Mouse (Mus musculus): ENCODE measurements around the gene Msh6.
A peak's percentile ranks its signal among the peaks of the same experiment; 100 is the strongest.
"Not testable (repeated sequence)": the region's sequence is repeated elsewhere in the genome, so short reads cannot be mapped to it uniquely, and the experiment has no call there.

Msh6 gene

DNA sequence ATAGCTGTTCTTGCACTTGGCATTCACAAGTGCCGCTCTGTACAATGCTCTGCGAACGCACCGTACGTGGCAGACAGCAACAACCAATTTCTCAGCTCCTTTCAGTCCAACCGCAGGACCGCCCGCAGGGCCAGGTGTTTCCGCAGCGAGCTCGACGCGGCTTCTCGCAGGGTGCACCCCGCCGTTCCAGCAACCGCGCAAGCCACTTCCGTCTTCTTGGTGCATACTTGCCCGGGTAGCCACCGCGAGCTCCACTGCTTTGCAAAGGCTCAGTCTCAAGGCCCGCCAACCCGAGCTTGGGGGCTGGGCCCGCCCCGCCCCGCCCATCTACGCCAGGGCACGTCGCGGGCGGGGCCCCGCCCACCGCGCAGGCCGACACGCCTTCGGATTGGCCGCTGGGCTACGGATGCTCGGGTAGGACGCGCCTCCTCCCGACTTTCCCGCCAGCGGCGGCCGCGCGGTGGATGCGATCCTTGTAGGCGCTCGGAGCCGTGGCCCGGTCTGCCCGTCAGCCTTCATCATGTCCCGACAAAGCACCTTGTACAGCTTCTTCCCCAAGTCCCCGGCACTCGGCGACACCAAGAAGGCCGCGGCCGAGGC is at the start of gene Msh6:
TSS of gene Msh6 (plus strand) at position 434 of the 600 bp plus-strand sequence.
- peak; percentile 86 for DNase-seq (ENCODE audit: low spot score)

DNA sequence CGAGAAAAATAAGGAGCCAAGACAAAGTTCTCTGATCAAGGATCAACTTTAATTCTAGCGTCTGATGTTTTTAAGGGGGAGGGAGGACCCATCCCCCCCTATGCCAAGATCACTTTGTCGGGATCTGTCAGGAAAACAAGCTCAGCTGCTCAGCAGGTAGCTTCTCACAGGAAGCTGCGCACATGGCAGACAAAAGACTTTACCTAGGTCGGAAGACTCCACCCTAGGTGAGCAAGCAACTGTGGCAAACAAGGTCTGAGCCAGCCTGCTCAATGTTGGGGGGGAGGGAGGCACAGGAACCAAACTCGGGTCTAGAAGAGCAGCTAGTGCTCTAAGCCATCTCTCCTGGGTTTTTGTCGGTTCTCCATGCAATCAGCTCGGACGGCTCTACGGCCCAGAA is 40.5 kb upstream of the Msh6 start:
- no peak for DNase-seq (ENCODE audit: low spot score)

DNA sequence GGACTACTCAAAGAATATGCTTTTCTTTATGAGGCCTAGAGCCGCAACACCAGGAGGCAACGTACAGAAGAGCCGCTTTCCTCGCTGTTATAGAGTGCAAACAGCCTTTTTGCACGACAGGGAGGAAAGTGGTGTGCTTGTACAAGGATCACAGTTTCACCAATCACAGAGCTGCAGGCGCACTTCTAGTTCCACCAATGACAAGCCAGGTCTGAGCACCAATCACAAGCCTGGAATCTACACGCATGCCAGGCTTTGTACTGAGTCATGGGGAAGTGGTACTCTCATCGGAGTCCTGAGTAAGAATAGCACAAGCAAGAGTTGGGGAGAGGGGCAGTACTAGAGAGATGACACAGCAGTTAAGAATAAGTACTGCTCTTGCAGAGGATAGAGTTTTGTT is 40.1 kb upstream of the Msh6 start:
- DNase-seq (ENCODE audit: low spot score): no peak

DNA sequence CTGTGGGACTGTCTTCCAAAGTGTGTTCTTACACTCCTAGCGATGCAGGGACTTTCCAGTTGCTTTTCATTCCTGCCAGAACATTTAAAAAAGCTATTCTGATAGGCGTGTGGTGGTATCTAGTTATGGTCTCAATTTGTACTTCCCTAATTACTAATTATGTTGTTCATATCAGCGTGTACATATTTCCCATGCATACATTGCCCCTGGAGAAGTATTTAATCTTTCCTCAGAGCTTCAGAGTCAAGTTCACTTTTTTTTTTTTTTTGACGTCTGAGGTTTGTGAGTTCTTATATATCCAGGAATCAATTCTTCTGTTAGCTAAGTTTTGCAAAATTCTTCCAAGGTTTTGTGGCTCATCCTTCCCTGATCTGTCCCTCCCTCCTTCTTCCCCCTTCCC is 38.7 kb upstream of the Msh6 start:
- DNase-seq (ENCODE audit: low spot score): no peak

DNA sequence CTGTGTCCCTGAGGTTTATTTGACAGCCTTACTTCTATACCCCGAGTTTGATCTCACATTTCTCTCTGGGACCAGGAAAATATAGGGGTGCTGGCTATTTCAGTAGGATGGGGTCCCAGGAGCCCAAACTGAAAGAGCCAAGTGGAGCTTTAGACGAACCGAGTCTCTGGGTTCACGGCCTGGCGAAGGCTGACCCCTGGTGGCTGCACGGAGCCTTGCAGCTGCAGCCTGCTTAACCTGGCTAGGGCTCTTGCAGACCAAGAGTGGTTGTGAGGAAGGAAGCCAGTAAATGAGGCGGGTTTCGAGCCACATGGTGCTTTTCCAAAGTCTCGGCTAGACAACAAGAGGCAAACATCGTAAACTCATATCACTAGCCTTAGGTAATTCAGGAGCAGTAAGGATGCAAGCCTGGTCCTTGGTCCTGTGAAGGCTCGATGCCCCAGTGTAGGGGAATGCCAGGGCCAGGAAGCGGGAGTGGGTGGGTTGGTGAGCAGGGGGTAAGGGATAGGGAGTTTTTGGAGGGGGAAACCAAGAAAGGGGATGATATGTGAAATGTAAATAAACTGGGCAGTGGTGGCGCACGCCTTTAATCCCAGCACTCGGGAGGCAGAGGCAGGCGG is 25.8 kb upstream of the Msh6 start:
- peak; percentile 77 for DNase-seq (ENCODE audit: low spot score)

DNA sequence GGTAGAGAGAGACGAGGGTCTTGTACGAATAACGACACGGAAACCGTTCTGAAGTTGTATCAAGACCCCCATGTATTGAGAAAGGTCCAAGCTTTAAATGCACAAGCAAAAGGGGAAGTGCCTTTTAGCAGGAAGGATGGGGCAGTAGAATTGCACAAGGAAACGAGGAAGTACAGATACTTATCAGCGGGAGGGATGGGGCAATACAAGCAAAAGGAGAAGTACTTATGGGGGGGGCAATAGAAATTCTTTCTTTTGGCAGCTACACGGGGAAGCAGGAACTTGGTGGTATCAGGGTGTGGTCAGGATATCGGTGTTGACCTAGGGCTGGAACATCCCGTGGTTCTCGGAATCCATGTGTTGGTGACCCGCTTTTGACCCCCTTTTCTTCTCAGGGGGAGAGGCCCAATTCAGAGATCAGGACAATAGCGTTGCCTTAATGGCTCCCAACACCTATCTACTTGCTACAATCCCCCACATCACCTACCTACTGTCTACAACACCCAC is 20.2 kb upstream of the Msh6 start:
- not testable (repeated sequence) for DNase-seq (ENCODE audit: low spot score)

DNA sequence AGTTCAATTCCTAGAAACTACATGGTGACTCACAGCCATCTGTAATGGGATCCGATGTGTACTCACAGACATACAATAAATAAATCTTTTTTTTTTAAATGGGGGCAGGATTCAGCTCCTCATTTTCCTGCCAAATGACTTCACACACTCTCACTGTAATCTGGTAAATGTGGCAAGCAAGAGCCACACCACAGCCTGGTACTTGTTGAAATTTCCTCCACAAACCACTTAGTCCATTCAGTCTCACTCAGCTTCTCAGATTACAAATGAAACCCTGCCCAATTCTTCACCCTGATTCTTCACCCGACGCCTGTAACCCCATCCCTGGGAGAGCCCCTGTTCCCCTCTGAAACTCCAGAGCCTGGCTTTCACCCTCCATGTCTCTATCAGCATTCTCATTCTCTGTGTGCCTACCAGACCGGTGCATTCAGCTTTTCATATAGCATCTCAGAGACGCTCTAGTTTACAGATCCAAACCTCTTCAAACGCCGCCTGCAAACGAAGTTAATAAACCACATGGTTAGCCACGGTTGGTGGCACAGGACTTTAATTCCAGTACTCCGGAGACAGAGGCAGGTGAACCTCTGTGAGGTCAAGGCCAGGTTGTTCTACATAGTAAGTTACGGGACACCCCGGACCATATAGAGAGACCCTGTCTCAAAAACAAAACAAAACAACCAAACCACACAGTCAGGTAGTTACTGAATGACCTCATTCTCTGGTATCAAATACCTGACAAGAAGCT is 17.6 kb upstream of the Msh6 start:
- no peak for DNase-seq (ENCODE audit: low spot score)

DNA sequence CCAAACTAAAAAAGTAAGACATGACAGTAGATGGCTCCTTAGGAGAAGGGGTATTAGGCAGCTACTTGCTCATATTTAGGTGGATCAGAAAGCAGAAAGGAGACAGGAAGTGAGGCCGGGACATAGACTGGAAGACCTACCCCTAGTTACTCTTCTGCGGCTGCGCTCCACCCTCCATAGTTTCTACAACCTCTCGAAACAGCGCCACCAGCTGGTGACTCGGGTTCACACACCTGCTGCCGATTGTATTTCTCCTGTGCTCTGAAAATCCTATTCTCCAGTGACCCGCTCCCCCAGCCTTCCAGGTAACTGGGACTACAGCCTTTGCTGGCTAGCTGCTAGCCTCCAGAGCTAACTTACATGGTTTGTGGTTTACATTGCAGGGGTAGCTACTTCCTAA is 16.6 kb upstream of the Msh6 start:
- DNase-seq (ENCODE audit: low spot score): no peak

DNA sequence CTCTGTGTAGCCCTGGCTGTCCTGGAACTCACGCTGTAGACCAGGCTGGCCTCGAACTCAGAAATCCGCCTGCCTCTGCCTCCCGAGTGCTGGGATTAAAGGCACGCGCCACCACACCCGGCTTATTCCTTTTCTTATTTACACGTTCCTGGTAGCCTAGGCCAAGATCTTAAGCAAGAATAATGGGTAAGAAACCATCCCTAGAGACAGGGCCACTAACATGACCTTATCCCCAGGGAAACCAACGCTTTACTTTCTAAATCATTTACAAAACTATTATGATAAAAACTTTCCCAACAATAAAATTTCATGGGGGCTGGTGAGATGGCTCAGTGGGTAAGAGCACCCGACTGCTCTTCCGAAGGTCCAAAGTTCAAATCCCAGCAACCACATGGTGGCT is 15.5 kb upstream of the Msh6 start:
- DNase-seq (ENCODE audit: low spot score): not testable (repeated sequence)

DNA sequence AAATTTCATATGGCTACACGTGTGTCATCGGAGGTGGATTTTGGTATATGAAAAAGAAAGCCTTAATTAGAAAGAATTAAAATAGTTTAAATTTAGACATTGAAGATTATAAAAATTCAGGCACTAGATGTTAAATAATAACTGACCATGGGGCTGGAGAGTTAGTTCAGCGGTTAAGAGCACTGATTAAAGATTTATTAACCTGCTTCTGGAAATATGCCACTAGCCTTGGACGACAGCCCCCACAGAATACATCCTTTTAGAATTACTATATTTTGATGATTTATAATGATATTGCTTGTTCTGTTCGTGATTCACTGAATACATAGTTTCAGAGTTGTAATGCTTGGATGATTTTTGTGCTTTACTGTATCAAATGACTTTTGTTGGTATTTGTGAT is 14.9 kb upstream of the Msh6 start:
- DNase-seq (ENCODE audit: low spot score): not testable (repeated sequence)

DNA sequence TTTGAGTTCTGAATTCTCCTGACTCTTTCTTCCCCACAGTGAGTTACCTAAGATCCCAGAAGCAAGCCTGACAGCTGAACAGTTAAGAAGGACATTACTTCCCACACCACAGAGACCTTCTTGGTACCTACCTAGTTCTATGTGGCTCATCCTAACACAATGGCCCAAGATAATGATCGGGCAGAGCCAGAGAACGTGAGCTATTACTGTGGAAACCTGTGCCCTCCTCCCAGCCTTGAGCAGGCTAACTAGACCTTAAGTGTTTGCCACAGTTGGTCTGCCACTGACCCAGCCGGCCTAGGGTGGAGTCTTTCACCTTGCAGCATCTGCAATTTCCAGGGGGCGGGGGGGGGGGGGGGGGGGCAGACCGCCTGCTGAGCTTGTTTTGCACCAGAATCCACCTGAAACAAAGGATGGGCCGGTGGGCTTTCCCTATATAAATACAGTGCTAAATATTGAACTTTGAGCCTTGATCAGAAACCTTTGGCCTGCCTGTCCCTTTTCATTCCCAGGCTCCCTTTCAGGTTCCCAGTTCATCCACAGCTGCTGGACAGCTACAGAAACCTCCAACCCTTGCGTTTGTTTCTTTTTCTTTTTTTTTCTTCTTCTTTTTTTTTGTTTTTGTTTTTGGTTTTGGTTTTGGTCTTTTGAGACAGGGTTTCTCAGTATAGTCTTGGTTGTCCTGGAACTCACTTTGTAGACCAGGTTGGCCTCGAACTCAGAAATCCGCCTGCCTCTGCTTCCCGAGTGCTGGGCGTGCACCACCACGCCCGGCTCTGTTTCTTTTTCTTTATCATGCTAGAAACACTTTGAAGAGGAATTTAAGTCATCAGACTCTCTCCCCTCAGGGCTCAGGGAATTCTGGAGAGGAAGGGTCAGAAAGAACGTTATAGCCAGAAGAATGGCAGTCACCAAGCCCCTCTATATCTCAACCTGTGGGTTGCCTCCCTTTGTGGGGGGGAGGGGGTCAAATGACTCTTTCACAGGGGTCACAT is 11.5 kb upstream of the Msh6 start:
- DNase-seq (ENCODE audit: low spot score): no peak

DNA sequence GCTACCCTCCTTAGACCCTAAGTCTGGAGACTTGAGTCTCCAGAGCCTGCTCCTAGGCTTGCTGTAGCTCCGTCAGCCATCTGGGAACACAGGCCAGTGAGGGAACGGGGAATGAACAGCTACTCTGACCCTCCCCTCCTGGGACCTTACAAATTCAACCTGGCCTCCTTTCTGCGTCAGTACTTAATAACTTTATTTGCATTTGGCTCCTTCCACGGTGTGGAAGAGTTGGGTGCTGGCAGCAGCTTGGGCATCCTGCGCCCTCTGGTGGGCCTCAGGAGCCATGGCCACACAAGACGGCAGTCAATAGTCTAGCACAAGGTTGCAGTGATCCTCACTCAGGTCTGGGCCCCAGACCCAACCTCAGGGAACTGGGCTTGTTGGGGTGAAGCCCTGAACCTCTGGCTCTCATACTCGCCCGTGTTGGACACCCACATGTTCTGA is 6.4 kb upstream of the Msh6 start:
- DNase-seq (ENCODE audit: low spot score): not testable (repeated sequence)

DNA sequence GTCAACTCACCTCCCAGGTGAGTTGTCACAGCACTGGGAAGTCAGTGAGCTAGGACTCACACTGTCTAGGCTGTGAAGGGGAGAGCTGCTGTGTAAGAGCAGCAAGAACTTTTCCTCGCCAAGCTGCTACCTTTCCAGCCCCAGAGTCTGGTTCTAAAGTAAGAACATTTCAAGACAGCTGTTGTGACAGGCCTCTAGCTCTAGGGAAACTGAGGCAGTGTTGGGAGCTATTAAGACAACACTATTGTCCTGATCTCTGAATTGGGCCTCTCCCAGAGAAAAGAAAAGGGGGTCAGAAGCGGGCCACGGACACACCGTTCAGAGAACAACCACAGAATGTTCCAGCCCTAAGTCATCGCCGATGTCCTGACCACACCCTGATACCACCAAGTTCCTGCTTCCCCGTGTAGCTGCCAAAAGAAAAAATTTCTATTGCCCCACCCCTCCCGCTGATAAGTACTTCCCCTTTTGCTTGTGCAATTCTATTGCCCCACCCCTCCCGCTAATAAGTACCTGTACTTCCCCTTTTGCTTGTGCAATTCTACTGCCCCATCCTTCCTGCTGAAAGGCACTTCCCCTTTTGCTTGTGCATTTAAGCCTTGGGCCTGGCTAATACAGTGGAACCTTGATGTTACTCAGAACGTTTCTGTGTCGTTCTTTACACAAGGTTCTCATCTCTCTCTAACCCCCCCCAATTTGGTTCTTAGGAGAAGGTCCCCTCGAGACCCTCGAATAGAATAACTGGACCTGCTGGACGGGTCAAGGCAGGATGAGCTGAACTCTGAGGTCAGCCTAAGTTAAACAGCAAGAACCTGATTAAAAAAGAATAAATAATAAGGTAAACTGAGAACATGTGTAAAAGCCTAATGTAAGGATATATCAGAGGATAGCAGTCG is 2.9 kb upstream of the Msh6 start:
- DNase-seq (ENCODE audit: low spot score): not testable (repeated sequence)

DNA sequence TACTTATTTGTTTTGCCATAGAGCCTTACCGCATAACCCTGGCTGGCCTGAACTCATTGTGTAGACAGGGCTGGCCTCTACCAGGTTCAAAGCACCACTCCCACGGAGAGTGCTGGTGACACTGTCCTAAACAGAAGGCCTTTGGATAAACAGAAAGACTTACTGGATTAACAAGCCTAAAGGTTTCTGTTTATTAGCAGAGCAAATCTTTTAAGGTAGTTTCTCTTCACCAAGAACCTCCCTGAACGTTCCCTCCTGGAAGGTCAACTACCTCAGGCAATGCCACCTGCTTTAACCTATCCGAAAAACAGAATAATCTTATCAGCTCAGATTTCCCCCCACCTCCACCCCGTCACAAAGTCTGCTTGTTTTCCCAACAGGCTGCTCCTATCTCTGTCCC is 2.0 kb upstream of the Msh6 start:
- DNase-seq (ENCODE audit: low spot score): no peak

DNA sequence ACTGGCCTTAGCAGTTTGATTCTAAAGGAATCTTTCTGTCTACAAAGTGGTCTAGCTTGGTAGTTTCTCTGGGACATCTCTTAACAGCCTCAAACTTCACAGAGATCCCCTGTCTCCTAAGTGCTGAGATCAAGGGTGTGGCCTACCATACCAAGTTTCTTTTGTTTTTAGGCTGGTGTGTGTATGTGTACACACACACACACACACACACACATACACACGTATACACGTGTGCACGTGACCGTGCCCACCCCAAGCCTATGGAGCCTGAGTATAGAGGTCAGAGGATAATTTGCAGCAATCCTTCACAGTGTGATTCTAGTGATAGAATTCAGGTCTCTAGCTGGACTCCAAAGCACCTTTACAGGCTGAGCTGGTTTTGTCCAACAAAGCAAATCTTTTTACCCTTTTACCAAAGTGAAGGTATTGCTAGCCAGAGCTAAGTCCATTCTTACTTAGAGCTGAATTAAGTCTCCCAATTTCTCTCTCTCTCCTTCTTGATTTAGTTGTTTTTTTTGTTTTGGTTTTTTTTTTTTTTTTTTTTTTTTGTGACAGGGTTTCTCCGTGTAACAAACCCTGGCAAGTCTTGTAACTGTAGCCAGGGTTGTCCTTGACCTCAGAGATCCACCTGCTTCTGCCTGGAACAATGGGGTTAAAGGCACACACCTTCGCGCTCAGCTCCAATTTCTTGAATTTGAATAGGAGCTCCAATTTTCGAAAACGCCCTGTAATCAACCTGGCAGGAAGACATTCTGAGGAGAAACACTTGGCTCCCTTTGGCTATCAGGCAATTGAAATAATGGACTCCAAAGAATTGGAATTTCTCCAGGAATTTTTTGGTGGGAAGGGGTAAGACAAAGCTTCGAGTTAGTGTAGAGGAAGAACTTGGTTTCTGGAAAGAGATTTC is 1.3 kb upstream of the Msh6 start:
- no peak for DNase-seq (ENCODE audit: low spot score)

DNA sequence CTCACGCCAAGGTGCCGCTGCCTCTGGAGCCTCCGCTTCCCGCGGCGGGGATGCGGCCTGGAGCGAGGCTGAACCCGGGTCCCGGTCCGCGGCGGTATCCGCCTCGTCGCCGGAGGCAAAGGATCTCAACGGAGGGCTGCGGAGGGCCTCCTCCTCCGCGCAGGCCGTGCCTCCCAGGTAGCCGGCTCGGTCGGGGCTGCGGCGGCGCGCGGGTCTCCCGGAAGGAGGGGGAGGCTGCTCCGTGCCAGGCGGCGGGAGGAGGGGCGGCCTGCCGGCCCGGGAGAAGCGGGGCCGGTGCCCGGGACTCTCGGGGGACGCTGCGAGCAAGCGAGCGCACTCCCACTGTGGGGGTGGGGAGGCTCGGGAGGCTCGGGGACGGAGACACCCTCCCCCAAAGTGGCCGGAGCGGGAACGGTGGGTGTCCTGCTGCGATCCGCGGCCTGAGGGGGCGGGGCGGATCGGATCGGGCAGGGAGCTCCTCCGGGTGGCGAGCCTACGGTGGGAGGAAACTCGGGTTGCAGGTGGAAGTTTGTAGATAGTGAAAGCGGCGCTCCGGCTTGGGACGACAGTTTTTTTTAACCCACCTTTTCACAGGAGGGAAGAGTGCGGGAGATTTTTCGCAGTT is 479 bp downstream of the Msh6 start:
- DNase-seq (ENCODE audit: low spot score): peak; percentile 71

DNA sequence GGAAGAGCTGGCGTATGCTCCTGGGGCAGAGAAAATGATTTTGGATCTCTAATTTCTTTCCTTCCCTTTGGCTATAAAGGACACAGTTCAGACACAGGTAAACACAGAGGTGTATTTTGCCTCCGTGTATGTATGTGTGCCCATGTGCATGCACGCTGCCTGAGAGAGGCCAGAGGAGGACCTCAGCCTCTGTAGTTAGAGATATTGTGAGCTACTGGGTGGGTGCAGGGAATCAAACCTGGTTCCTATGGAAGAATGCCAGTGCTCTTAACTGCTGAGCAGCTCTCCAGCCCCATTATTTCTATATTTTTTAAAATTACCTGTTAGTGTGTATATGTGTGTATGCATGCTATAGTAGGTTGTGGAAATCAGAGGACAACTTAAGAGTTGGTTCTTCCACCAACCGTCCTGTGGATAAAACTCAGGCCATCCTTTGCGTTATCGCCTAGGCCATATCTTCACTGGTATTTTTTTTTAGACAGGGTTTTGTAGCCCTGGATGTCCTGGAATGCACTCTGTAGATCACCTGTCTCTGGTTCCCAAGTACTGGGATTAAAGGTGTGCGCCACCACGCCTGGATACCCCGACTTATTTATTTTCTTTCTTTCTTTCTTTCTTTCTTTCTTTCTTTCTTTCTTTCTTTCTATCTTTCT is 1.4 kb downstream of the Msh6 start:
- DNase-seq (ENCODE audit: low spot score): no peak

DNA sequence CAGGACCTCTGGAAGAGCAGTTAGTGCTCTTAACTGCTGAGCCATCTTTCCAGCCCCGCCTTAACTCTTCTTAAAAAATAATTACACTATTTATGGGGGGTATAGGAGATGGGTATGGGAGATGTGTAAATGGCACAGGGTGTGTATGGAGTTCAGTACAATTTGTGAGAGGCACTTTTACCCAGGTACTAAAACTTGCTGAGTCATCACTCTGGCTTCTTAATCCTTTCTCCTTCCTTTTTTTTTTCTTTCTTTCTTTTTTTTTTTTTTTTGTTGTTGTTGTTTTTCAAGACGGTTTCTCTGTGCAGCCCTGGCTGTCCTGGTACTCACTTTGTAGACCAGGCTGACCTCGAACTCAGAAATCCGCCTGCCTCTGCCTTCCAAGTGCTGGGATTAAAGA is 2.1 kb downstream of the Msh6 start:
- DNase-seq (ENCODE audit: low spot score): not testable (repeated sequence)

DNA sequence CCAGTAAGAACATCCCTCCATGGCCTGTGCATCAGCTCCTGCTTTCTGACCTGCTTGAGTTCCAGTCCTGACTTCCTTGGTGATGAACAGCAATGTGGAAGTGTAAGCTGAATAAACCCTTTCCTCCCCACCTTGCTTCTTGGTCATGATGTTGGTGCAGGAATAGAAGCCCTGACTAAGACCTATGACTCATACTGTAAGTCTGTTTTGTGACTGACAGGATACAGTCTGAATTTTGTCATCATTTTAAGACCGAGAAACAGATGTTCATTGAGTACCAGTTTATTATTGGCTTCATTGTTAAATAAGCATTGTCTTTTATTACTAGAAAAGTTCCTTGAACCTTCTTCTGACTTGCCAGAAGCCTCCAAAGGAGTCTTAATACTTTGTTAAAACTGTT is 4.8 kb downstream of the Msh6 start:
- DNase-seq (ENCODE audit: low spot score): not testable (repeated sequence)
